13 mouse cellular contexts compared by ENCODE assay signal in genomic region chr13:104720133-104720532, GRCm38 (mm10).
"Had no signal": no experiment of that assay in that cellular context is flagged by ENCODE, and none has a peak within 500 bp of the region (broad histone marks: within the 10 kb centered on the region; RNA-seq: fewer than 3 reads in every experiment).

No protein-coding gene starts in this region.

- H3K4me1 ChIP-seq: limb, embryonic 10.5 days; liver, embryonic 15.5 days; midbrain, embryonic 12.5 days had no signal

- H3K36me3 ChIP-seq: liver, embryonic 15.5 days had no signal

- H3K4me2 ChIP-seq: liver, embryonic 11.5 days; liver, embryonic 15.5 days; midbrain, embryonic 12.5 days had no signal

- H3K27ac ChIP-seq: left cerebral cortex, adult 2 months; limb, embryonic 10.5 days; liver, embryonic 15.5 days; midbrain, embryonic 12.5 days had no signal

- H3K4me3 ChIP-seq: left cerebral cortex, adult 2 months; limb, embryonic 10.5 days; liver, embryonic 15.5 days; midbrain, embryonic 12.5 days had no signal

- ATAC-seq: lung, postnatal 0 days; midbrain, embryonic 16.5 days had no signal

- DNase-seq: kidney, postnatal 25 days; lung, adult 2 months; lung, postnatal 36 days; right cerebral cortex, postnatal 25 days; thymus, adult 18-20 months; thymus, postnatal 14 days had no signal

- H3K9me3 ChIP-seq: limb, embryonic 10.5 days; liver, embryonic 15.5 days; midbrain, embryonic 12.5 days had no signal

- H3K27me3 ChIP-seq: liver, embryonic 15.5 days; midbrain, embryonic 12.5 days had no signal

- H3K9ac ChIP-seq: liver, embryonic 15.5 days; midbrain, embryonic 12.5 days had no signal
